Mouse (Mus musculus): Measurements from ENCODE around the gene Crocc2. TPM values are rescaled to one million over a fixed set of nuclear protein-coding genes. Genes with fewer than 3 reads are reported as not detected.

Crocc2 gene
- total and polyA plus RNA-seq, 3 experiments: not detected

DNA sequence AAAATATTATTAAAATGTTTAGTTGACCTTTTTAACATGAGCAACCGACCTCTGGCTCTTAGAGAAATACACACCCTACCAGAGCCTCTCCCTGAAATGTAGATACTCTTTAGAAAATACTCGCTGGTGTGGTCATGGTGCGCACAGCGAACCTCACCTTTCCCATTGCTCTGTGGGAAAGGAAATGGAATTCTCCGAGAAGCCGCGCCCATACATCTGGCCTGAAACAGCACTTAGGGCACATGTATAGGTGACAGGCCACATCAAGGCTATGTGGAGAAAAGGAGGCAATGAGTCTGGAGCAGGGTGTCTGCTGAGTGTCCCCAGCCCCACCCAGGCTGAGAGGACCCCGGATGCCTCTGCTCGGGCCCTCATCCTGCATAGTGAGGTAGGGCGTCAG lies 69.2 kb downstream of the Crocc2 start:
- no peak overlapping the region for H3K9ac ChIP-seq (ENCODE audit: insufficient read depth, low read depth)
- no peak overlapping the region for H3K27ac ChIP-seq (ENCODE audit: insufficient read depth, low read depth)
- H3K9me3 ChIP-seq (replicated peaks; ENCODE audit: low read length): peaks cover 8% of the 10 kb centered on the region
- no peak for DNase-seq (ENCODE audit: extremely low read depth)
- H3K79me2 ChIP-seq (replicated peaks; ENCODE audit: control insufficient read depth, extremely low read depth, insufficient read depth, poor library complexity, severe bottlenecking): no peaks in the 10 kb centered on the region
- dilution Hi-C loops (cut with MboI; ENCODE audit: extremely low pct_ligation_motif_present, extremely low pct_unique_long_range_greater_than_20kb, low sequenced_read_pairs): no loop called here
- H3K27me3 ChIP-seq (replicated peaks): peaks cover 83% of the 10 kb centered on the region
- no peaks in the 10 kb centered on the region for H3K36me3 ChIP-seq (replicated peaks in 1 of 2; ENCODE audit: control insufficient read depth in 1 of 2, insufficient read depth in 1 of 2, low read length in 1 of 2)
- H3K4me2 ChIP-seq (ENCODE audit: insufficient read depth, low read depth, poor library complexity, severe bottlenecking): no peak overlapping the region
- H3K4me3 ChIP-seq (replicated peaks in 1 of 3; ENCODE audit: low read depth in 2 of 3, low read length in 2 of 3, poor library complexity in 1 of 3): no peak overlapping the region
- H3K4me1 ChIP-seq (ENCODE audit: control insufficient read depth in 1 of 2, insufficient read depth in 2 of 2): peaks cover 0 to 8% of the 10 kb centered on the region in 2 experiments; a peak in 2 of 4 replicates
- in situ Hi-C loops (cut with MboI; ENCODE audit: low pct_ligation_motif_present, low pct_unique_long_range_greater_than_20kb, low sequenced_read_pairs): no loop called here
- no peak for TF ChIP-seq GABPA (IDR thresholded peaks at IDR 0.05; ENCODE audit: insufficient replicate concordance, low read depth, low read length)
- no peak for TF ChIP-seq PAX5 (IDR thresholded peaks at IDR 0.05; ENCODE audit: low read length)

DNA sequence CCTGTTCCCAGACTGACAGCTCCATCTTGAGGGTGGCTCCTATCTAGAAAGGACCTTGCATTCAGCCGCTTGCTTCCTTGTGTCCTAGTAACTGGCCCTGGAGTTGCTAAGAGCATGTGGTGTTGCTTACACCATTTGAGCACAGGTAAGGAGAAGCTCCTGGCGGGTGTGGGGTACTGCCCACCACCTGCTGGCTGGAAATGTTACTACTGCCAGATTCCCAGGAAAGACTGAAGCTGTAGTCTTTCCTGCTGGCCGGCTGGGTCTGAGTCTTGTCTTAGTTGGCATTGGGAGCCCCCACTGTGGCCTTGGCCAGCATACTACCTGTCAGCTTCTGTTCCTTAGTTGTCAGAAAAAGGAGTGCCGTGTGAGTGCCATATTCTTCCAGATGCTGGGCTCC lies 69.7 kb downstream of the Crocc2 start:
- TF ChIP-seq CHD1 (IDR thresholded peaks at IDR 0.05; ENCODE audit: low read depth, low read length) (no peak), PAX5 (IDR thresholded peaks at IDR 0.05; ENCODE audit: low read length) (no peak), CTCF (conservative IDR thresholded peaks at IDR 0.05 in 1 of 2, IDR thresholded peaks at IDR 0.05 in 1 of 2; ENCODE audit: low read depth in 2 of 2, low read length in 2 of 2) (0 out of 4 replicates have a peak, but pooled peaks of 1 of the 2 experiments have one; percentile 5), MAFK (IDR thresholded peaks at IDR 0.05; ENCODE audit: insufficient replicate concordance, low read length) (no peak), HCFC1 (IDR thresholded peaks at IDR 0.05; ENCODE audit: low read depth, low read length) (no peak), ZNF384 (IDR thresholded peaks at IDR 0.05; ENCODE audit: low read depth, low read length) (no peak)
- Histone ChIP-seq H3K9me3 (replicated peaks; ENCODE audit: low read length) (peaks cover 8% of the 10 kb centered on the region), H3K27me3 (replicated peaks) (peaks cover 83% of the 10 kb centered on the region), H3K27ac (ENCODE audit: insufficient read depth, low read depth) (no peak overlapping the region), H3K9ac (ENCODE audit: insufficient read depth, low read depth) (no peak overlapping the region), H3K36me3 (replicated peaks in 1 of 2; ENCODE audit: control insufficient read depth in 1 of 2, insufficient read depth in 1 of 2, low read length in 1 of 2) (no peaks in the 10 kb centered on the region), H3K4me3 (replicated peaks in 1 of 3; ENCODE audit: low read depth in 2 of 3, low read length in 2 of 3, poor library complexity in 1 of 3) (no peak overlapping the region), H3K4me1 (ENCODE audit: control insufficient read depth in 1 of 2, insufficient read depth in 2 of 2) (peaks cover 0 to 8% of the 10 kb centered on the region in 2 experiments; a peak in 2 of 4 replicates), H3K4me2 (ENCODE audit: insufficient read depth, low read depth, poor library complexity, severe bottlenecking) (no peak overlapping the region), H3K79me2 (replicated peaks; ENCODE audit: control insufficient read depth, extremely low read depth, insufficient read depth, poor library complexity, severe bottlenecking) (no peaks in the 10 kb centered on the region)
- dilution Hi-C loops (cut with MboI; ENCODE audit: extremely low pct_ligation_motif_present, extremely low pct_unique_long_range_greater_than_20kb, low sequenced_read_pairs) (no loop called here), in situ Hi-C loops (cut with MboI; ENCODE audit: low pct_ligation_motif_present, low pct_unique_long_range_greater_than_20kb, low sequenced_read_pairs) (no loop called here)
- no peak for DNase-seq (ENCODE audit: extremely low read depth)

DNA sequence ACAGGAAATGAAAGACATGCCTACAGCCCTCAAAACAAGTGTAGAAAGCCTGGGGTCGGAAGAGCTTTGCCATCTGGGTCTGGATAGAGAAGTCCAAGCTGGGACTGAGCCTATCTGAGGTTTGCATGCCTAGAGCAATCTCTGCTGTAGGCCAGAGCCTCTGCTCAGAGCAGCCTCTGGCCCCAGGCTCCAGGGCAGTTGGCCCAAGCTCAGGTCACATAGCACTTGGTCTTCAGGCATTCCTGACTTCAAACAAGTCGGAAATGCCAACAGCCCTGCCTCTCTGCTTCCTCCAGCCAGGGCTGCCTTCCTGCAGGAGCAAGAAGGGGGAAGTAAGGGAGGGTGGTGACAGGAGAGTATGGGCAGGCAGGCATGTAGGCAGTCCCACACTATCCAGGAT lies 77.4 kb downstream of the Crocc2 start:
- in situ Hi-C loops (cut with MboI; ENCODE audit: low pct_ligation_motif_present, low pct_unique_long_range_greater_than_20kb, low sequenced_read_pairs) (no loop called here), dilution Hi-C loops (cut with MboI; ENCODE audit: extremely low pct_ligation_motif_present, extremely low pct_unique_long_range_greater_than_20kb, low sequenced_read_pairs) (no loop called here)
- no peak for DNase-seq (ENCODE audit: extremely low read depth)
- no peaks in the 10 kb centered on the region for H3K9me3 ChIP-seq (replicated peaks; ENCODE audit: low read length)
- H3K4me3 ChIP-seq (replicated peaks in 1 of 3; ENCODE audit: low read depth in 2 of 3, low read length in 2 of 3, poor library complexity in 1 of 3): no peak overlapping the region
- TF ChIP-seq MEF2A (IDR thresholded peaks at IDR 0.05; ENCODE audit: borderline replicate concordance, low read depth, low read length) (no peak), EP300 (IDR thresholded peaks at IDR 0.05; ENCODE audit: low read length) (no peak), JUND (conservative IDR thresholded peaks at IDR 0.05; ENCODE audit: low read depth, low read length) (no peak), IRF4 (IDR thresholded peaks at IDR 0.05; ENCODE audit: low read depth, low read length) (no peak), TBP (conservative IDR thresholded peaks at IDR 0.05; ENCODE audit: low read depth, low read length) (no peak), BHLHE40 (IDR thresholded peaks at IDR 0.05; ENCODE audit: low read depth, low read length) (no peak), ZKSCAN1 (IDR thresholded peaks at IDR 0.05; ENCODE audit: borderline replicate concordance, low read depth, low read length) (no peak), USF1 (IDR thresholded peaks at IDR 0.05; ENCODE audit: low read depth, low read length) (no peak), CHD2 (IDR thresholded peaks at IDR 0.05; ENCODE audit: low read length) (no peak), MAFK (IDR thresholded peaks at IDR 0.05; ENCODE audit: insufficient replicate concordance, low read length) (no peak), ETS1 (conservative IDR thresholded peaks at IDR 0.05; ENCODE audit: low read depth, low read length) (no peak), NRF1 (IDR thresholded peaks at IDR 0.05; ENCODE audit: low read depth, low read length) (no peak), ELF1 (IDR thresholded peaks at IDR 0.05; ENCODE audit: low read depth, low read length) (no peak), USF2 (conservative IDR thresholded peaks at IDR 0.05; ENCODE audit: low read depth, low read length) (no peak), POLR2AphosphoS2 (IDR thresholded peaks at IDR 0.05; ENCODE audit: low read depth, low read length) (no peak), CTCF (conservative IDR thresholded peaks at IDR 0.05 in 1 of 2, IDR thresholded peaks at IDR 0.05 in 1 of 2; ENCODE audit: low read depth in 2 of 2, low read length in 2 of 2) (no peak), POLR2A (IDR thresholded peaks at IDR 0.05; ENCODE audit: low read depth, low read length) (no peak), JUN (IDR thresholded peaks at IDR 0.05; ENCODE audit: insufficient read depth, low read depth, low read length) (no peak), RCOR1 (conservative IDR thresholded peaks at IDR 0.05; ENCODE audit: low read depth, low read length) (no peak)
- no peak overlapping the region for H3K9ac ChIP-seq (ENCODE audit: insufficient read depth, low read depth)
- peaks cover 75% of the 10 kb centered on the region for H3K27me3 ChIP-seq (replicated peaks)
- H3K36me3 ChIP-seq (replicated peaks in 1 of 2; ENCODE audit: control insufficient read depth in 1 of 2, insufficient read depth in 1 of 2, low read length in 1 of 2): no peaks in the 10 kb centered on the region
- no peaks in the 10 kb centered on the region for H3K4me1 ChIP-seq (ENCODE audit: control insufficient read depth in 1 of 2, insufficient read depth in 2 of 2)
- H3K79me2 ChIP-seq (replicated peaks; ENCODE audit: control insufficient read depth, extremely low read depth, insufficient read depth, poor library complexity, severe bottlenecking): no peaks in the 10 kb centered on the region
- H3K4me2 ChIP-seq (ENCODE audit: insufficient read depth, low read depth, poor library complexity, severe bottlenecking): no peak overlapping the region
- H3K27ac ChIP-seq (ENCODE audit: insufficient read depth, low read depth): no peak overlapping the region
